Mouse (Mus musculus) forebrain, embryonic 14.5 days (tissue): ENCODE results near the gene Gm11237. TPM values are rescaled to one million over a fixed set of nuclear protein-coding genes. Genes with fewer than 3 reads are reported as not detected.
A peak's percentile ranks its signal among the peaks of the same experiment; 100 is the strongest.
"Not testable (repeated sequence)": the region's sequence is repeated elsewhere in the genome, so short reads cannot be mapped to it uniquely, and the experiment has no call there.

Source experiments
- ATAC-seq: fragments of 200-750 bp; cut with Nextera tagmentation; 2 replicates; pipeline ENCODE4 v1.8.0; 2017; ENCODE audit warnings: mild to moderate bottlenecking, moderate library complexity
- DNase-seq: peaks from one replicate; pipeline ENCODE4 v3.0.0-alpha.2; 2015; ENCODE audit warnings: low spot score
- H3K27ac ChIP-seq: fragments of 300-500 bp; sonication (generic); 2 replicates; pipeline ENCODE4 v1.5.1; 2014; ENCODE audit warnings: low read depth, mild to moderate bottlenecking, control low read depth, low read length, moderate library complexity
- H3K27me3 ChIP-seq: fragments of 300-500 bp; sonication (generic); replicated peaks from 2 replicates; pipeline ENCODE4 v1.6.1; 2014; ENCODE audit warnings: low read length, control low read depth, mixed read lengths; ENCODE audit not compliant: control insufficient read depth, insufficient read depth
- H3K36me3 ChIP-seq: fragments of 300-500 bp; sonication (generic); 2 replicates; pipeline ENCODE4 v1.6.1; 2014; ENCODE audit warnings: low read length, control low read depth; ENCODE audit not compliant: control insufficient read depth, insufficient read depth
- H3K4me1 ChIP-seq: fragments of 300-500 bp; sonication (generic); 2 replicates; pipeline ENCODE4 v1.6.1; 2014; ENCODE audit warnings: antibody characterized with exemption, low read length, control low read depth; ENCODE audit not compliant: control insufficient read depth, insufficient read depth
- H3K4me2 ChIP-seq: fragments of 300-500 bp; sonication (generic); 2 replicates; pipeline ENCODE4 v1.6.1; 2014; ENCODE audit warnings: mild to moderate bottlenecking, control low read depth, low read length
- H3K4me3 ChIP-seq: fragments of 300-500 bp; sonication (generic); 2 replicates; pipeline ENCODE4 v1.5.1; 2014; ENCODE audit warnings: low read depth, low read length, control low read depth
- H3K9ac ChIP-seq: fragments of 300-500 bp; sonication (generic); 2 replicates; pipeline ENCODE4 v1.6.1; 2014; ENCODE audit warnings: mild to moderate bottlenecking, low read length, control low read depth, moderate library complexity
- H3K9me3 ChIP-seq: fragments of 300-500 bp; sonication (generic); replicated peaks from 2 replicates; pipeline ENCODE4 v1.6.1; 2016; ENCODE audit warnings: low read length, control low read depth, mixed read lengths; ENCODE audit not compliant: control insufficient read depth
- WGBS: fragments of 180-500 bp; shearing (Covaris S2); extraction: QIAGEN DNeasy Blood & Tissue Kit; methylation state at CpG from one replicate; pipeline ENCODE4 v1.1.7; 2014; 5-methylcytosine and 5-hydroxymethylcytosine counted together
- polyA plus RNA-seq: library from polyadenylated mRNA; unstranded; fragments of >200 nt; fragmentation: Nextera tagmentation; extraction: Ambion mirVana; gene quantifications from 2 replicates; pipeline ENCODE4 v1.2.1, GENCODE M21; 2014

Gm11237 gene
- polyA plus RNA-seq, result not detected in 2 replicates

- no CpG with 5 or more reads among the region's 3 CpGs for whole genome bisulfite sequencing
- not testable (repeated sequence) for H3K4me1 ChIP-seq, H3K36me3 ChIP-seq, H3K9ac ChIP-seq, H3K4me2 ChIP-seq, DNase-seq, H3K9me3 ChIP-seq, H3K27ac ChIP-seq, ATAC-seq, H3K4me3 ChIP-seq, H3K27me3 ChIP-seq
Measured at GRCm38 (mm10) chr4:73622684-73623083, at the start of gene Gm11237. Gene Gm11237, plus strand, starts transcription at chr4:73622984.

DNA sequence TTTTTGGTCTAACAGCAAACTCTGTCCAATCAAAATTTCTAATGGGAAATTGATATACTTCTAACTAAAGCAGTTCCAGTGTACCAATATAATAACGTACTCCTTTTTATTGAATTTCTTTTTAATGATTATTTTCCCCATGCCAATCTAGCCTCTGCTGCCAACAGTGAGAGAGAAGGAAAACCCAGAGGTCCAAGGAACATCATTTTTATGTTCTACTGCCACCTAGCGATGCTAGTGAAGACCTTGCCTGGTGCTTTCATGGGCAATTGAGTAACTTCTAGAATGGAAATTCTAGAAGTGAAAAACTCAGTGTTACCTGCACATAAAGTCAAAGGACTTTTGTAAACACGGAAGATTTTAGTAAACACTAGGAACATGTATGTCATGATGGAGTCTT, 23.5 kb upstream of the Gm11237 start:
- Histone ChIP-seq H3K36me3 (no peaks in the 10 kb centered on the region), H3K4me3 (no peak overlapping the region), H3K9me3 (no peaks in the 10 kb centered on the region), H3K27me3 (no peaks in the 10 kb centered on the region), H3K4me1 (no peaks in the 10 kb centered on the region), H3K27ac (no peak overlapping the region), H3K9ac (no peak overlapping the region), H3K4me2 (no peak overlapping the region)
- 6% methylated on average over 3 of the region's 3 CpGs for WGBS
- DNase-seq (peak; percentile 92), ATAC-seq (peak; percentile 87)

DNA sequence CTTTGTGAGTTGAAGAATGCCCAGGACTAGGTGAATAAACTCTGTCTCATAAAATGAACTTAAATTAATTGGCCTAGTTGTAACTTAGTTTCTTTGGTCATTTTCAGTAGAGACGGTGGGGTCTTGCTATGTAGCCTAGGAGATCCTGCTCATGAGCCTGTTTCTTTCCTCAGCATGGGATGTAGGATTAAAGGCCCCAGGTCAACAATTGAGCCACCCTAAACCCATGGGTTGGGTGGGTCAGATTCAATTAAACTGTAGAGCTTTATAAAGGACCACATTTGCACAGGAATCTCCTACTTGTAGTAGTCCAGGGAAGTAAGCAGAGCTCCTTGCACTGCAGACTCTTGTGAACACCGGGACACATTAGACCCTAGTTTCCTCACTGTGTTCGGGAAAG, 15.2 kb upstream of the Gm11237 start, which contains the start of gene Gm11238:
Gm11238 (plus strand) TSS at position 301 of the 400 bp plus-strand sequence.
- DNase-seq, H3K27ac ChIP-seq, H3K4me3 ChIP-seq, H3K9ac ChIP-seq, H3K9me3 ChIP-seq, H3K4me1 ChIP-seq, ATAC-seq, H3K36me3 ChIP-seq, H3K4me2 ChIP-seq, H3K27me3 ChIP-seq: not testable (repeated sequence)
- WGBS, result no CpG with 5 or more reads among the region's 3 CpGs

DNA sequence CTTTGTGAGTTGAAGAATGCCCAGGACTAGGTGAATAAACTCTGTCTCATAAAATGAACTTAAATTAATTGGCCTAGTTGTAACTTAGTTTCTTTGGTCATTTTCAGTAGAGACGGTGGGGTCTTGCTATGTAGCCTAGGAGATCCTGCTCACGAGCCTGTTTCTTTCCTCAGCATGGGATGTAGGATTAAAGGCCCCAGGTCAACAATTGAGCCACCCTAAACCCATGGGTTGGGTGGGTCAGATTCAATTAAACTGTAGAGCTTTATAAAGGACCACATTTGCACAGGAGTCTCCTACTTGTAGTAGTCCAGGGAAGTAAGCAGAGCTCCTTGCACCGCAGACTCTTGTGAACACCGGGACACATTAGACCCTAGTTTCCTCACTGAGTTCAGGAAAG, 15.0 kb downstream of the Gm11237 start, which contains the start of gene Gm11236:
Gm11236 (plus strand) TSS at position 301 of the 400 bp plus-strand sequence.
- H3K4me2 ChIP-seq, ATAC-seq, DNase-seq, H3K4me3 ChIP-seq, H3K27me3 ChIP-seq, H3K36me3 ChIP-seq, H3K9me3 ChIP-seq, H3K9ac ChIP-seq, H3K27ac ChIP-seq, H3K4me1 ChIP-seq: not testable (repeated sequence)
- WGBS, result no CpG with 5 or more reads among the region's 4 CpGs

GRCm38 (mm10) chr4:73661864-73662263, 39.1 kb downstream of the Gm11237 start:
- not testable (repeated sequence) for H3K4me2 ChIP-seq, H3K27me3 ChIP-seq, H3K4me3 ChIP-seq, H3K4me1 ChIP-seq, H3K9me3 ChIP-seq, ATAC-seq, H3K27ac ChIP-seq, H3K9ac ChIP-seq, DNase-seq, H3K36me3 ChIP-seq
- WGBS, result 87% methylated on average over 4 of the region's 4 CpGs

DNA sequence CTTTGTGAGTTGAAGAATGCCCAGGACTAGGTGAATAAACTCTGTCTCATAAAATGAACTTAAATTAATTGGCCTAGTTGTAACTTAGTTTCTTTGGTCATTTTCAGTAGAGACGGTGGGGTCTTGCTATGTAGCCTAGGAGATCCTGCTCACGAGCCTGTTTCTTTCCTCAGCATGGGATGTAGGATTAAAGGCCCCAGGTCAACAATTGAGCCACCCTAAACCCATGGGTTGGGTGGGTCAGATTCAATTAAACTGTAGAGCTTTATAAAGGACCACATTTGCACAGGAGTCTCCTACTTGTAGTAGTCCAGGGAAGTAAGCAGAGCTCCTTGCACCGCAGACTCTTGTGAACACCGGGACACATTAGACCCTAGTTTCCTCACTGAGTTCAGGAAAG, 45.3 kb downstream of the Gm11237 start, which contains the start of gene Gm11239:
Gm11239 (plus strand) TSS at position 301 of the 400 bp plus-strand sequence.
- not testable (repeated sequence) for H3K4me3 ChIP-seq, DNase-seq, H3K9ac ChIP-seq, ATAC-seq, H3K36me3 ChIP-seq, H3K4me1 ChIP-seq, H3K9me3 ChIP-seq, H3K4me2 ChIP-seq, H3K27me3 ChIP-seq, H3K27ac ChIP-seq
- WGBS, result no CpG with 5 or more reads among the region's 4 CpGs

Other genes with a start within 250 kb of the Gm11237 start
- not detected in 2 replicates for gene Gm11487, start 217.9 kb upstream of the Gm11237 start, polyA plus RNA-seq
- not detected in 2 replicates for gene Gm11238, start 15.1 kb upstream of the Gm11237 start, polyA plus RNA-seq
- not detected in 2 replicates for gene Gm11236, start 15.1 kb downstream of the Gm11237 start, polyA plus RNA-seq
- not detected in 2 replicates for gene Gm11239, start 45.4 kb downstream of the Gm11237 start, polyA plus RNA-seq
- not detected in 2 replicates for gene Gm428, start 60.5 kb downstream of the Gm11237 start, polyA plus RNA-seq
- 0.05 and 0.10 TPM in 2 replicates for gene Rasef, start 168.0 kb downstream of the Gm11237 start, polyA plus RNA-seq